In the genomic region with DNA sequence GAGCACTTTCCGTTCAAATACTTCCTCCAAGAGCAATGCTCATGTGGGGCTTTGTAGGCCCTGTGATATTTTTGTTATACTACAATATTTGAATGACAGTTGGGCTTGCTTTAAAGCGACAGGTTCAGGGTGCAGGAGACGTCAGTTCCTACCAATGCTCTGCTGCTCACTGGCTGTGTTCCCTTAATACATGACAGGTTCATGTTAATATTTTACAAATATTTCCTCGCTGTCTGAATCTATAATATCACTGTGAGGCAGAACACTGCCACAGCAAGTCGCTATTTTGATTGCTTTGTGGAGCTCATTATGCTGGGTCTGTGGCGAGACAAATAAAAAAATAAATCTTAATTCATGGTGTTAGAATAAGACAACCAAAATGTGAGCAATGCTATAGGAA, we compare ENCODE assay signal across 32 mouse cellular contexts. TPM values are rescaled to one million over a fixed set of nuclear protein-coding genes. Genes with fewer than 3 reads are reported as not detected.
A peak's percentile ranks its signal among the peaks of the same experiment; 100 is the strongest.
DNase-seq lines count a peak whose midpoint lies in the region; ATAC-seq and TF ChIP-seq lines count a peak whose summit lies in the region.
"Had no signal": no experiment of that assay in that cellular context is flagged by ENCODE, and none has a peak within 500 bp of the region (broad histone marks: within the 10 kb centered on the region; RNA-seq: fewer than 3 reads in every experiment).

No protein-coding gene starts in this region.

- H3K9me3 ChIP-seq in kidney, embryonic 15.5 days (replicated peaks): no peaks in the 10 kb centered on the region
- H3K9me3 ChIP-seq in liver, postnatal 0 days (ENCODE audit: low read length): no peaks in the 10 kb centered on the region
- H3K9me3 ChIP-seq in liver, embryonic 12.5 days (replicated peaks): no peaks in the 10 kb centered on the region
- H3K9me3 ChIP-seq: embryonic facial prominence, embryonic 12.5 days; embryonic facial prominence, embryonic 15.5 days; heart, embryonic 12.5 days; heart, embryonic 15.5 days had no signal

- no peak overlapping the region for H3K4me3 ChIP-seq in kidney, embryonic 15.5 days (replicated peaks)
- no peak overlapping the region for H3K4me3 ChIP-seq in liver, postnatal 0 days (ENCODE audit: low read depth, low read length)
- no peak overlapping the region for H3K4me3 ChIP-seq in liver, embryonic 12.5 days
- H3K4me3 ChIP-seq: embryonic facial prominence, embryonic 12.5 days; embryonic facial prominence, embryonic 15.5 days; gastrocnemius, adult 2 months; heart, embryonic 12.5 days; heart, embryonic 15.5 days had no signal

- no peak overlapping the region for H3K4me2 ChIP-seq in kidney, embryonic 15.5 days
- H3K4me2 ChIP-seq in liver, postnatal 0 days (ENCODE audit: low read depth, low read length): no peak overlapping the region
- no peak overlapping the region for H3K4me2 ChIP-seq in liver, embryonic 12.5 days
- H3K4me2 ChIP-seq: embryonic facial prominence, embryonic 12.5 days; embryonic facial prominence, embryonic 15.5 days; heart, embryonic 12.5 days; heart, embryonic 15.5 days; hindbrain, embryonic 14.5 days had no signal

- H3K27ac ChIP-seq in kidney, embryonic 15.5 days: no peak overlapping the region
- H3K27ac ChIP-seq in liver, postnatal 0 days (ENCODE audit: low read depth): peak overlapping the region; percentile 55; the same call in 1 of the 2 replicates
- no peak overlapping the region for H3K27ac ChIP-seq in liver, embryonic 12.5 days
- H3K27ac ChIP-seq: embryonic facial prominence, embryonic 12.5 days; embryonic facial prominence, embryonic 15.5 days; gastrocnemius, adult 2 months; heart, embryonic 15.5 days; hindbrain, embryonic 14.5 days had no signal

- no peak for ATAC-seq in kidney, embryonic 15.5 days (replicated peaks; ENCODE audit: low FRiP score)
- ATAC-seq in liver, postnatal 0 days: no peak
- ATAC-seq in liver, embryonic 12.5 days: no peak
- no peak for ATAC-seq in monocyte, adult 5-6 weeks (replicated peaks; ENCODE audit: insufficient number of reproducible peaks, low FRiP score, low TSS enrichment, poor library complexity, severe bottlenecking)
- ATAC-seq: CD4-positive, CD25-positive, alpha-beta regulatory T cell, adult 4 months; forebrain, embryonic 14.5 days; forebrain, postnatal 0 days had no signal

- H3K27me3 ChIP-seq in kidney, embryonic 15.5 days: no peaks in the 10 kb centered on the region
- no peaks in the 10 kb centered on the region for H3K27me3 ChIP-seq in liver, postnatal 0 days (ENCODE audit: insufficient read depth, low read length)
- H3K27me3 ChIP-seq in liver, embryonic 12.5 days (replicated peaks): no peaks in the 10 kb centered on the region
- H3K27me3 ChIP-seq: embryonic facial prominence, embryonic 12.5 days; embryonic facial prominence, embryonic 15.5 days; heart, embryonic 12.5 days; heart, embryonic 15.5 days had no signal

- H3K4me1 ChIP-seq in kidney, embryonic 15.5 days: no peaks in the 10 kb centered on the region
- H3K4me1 ChIP-seq in liver, postnatal 0 days (ENCODE audit: insufficient read depth): no peaks in the 10 kb centered on the region
- no peaks in the 10 kb centered on the region for H3K4me1 ChIP-seq in liver, embryonic 12.5 days
- H3K4me1 ChIP-seq: embryonic facial prominence, embryonic 15.5 days; heart, embryonic 12.5 days; heart, embryonic 15.5 days had no signal

- TF ChIP-seq EP300 in liver, postnatal 0 days (IDR thresholded peaks at IDR 0.05; ENCODE audit: low read depth): no peak

- H3K36me3 ChIP-seq in kidney, embryonic 15.5 days: no peaks in the 10 kb centered on the region
- no peaks in the 10 kb centered on the region for H3K36me3 ChIP-seq in liver, postnatal 0 days (replicated peaks; ENCODE audit: insufficient read depth, low read length)
- no peaks in the 10 kb centered on the region for H3K36me3 ChIP-seq in liver, embryonic 12.5 days
- H3K36me3 ChIP-seq: embryonic facial prominence, embryonic 12.5 days; embryonic facial prominence, embryonic 15.5 days; heart, embryonic 12.5 days; heart, embryonic 15.5 days had no signal

- no peak overlapping the region for H3K9ac ChIP-seq in kidney, embryonic 15.5 days
- H3K9ac ChIP-seq in liver, postnatal 0 days (replicated peaks): no peak overlapping the region
- no peak overlapping the region for H3K9ac ChIP-seq in liver, embryonic 12.5 days
- H3K9ac ChIP-seq: embryonic facial prominence, embryonic 12.5 days; embryonic facial prominence, embryonic 15.5 days; forebrain, postnatal 0 days; heart, embryonic 12.5 days; heart, embryonic 15.5 days; hindbrain, embryonic 14.5 days had no signal

- WGBS in kidney, embryonic 15.5 days: 59% methylated on average over 6 of the region's 6 CpGs
- 50% methylated on average over 6 of the region's 6 CpGs for WGBS in liver, postnatal 0 days (ENCODE audit: insufficient replicate concordance)
- 45% methylated on average over 6 of the region's 6 CpGs for WGBS in liver, embryonic 12.5 days (ENCODE audit: insufficient replicate concordance)

- peak; percentile 4 to 16 for DNase-seq in kidney, adult 8-10 months
- DNase-seq in kidney, postnatal 4 days: no peak
- peak; percentile 16 for DNase-seq in kidney, postnatal 14 days
- no peak for DNase-seq in liver, postnatal 0 days
- DNase-seq: adrenal gland, adult 2 months; adrenal gland, postnatal 14 days; cerebellum, adult 11 months; cerebellum, adult 2 months; cerebellum, adult 9-11 months; forebrain, postnatal 0 days; gastrocnemius, adult 2 months; gastrocnemius, postnatal 14 days; heart, adult 18-20 months; heart, postnatal 10 days; heart, postnatal 4 days had no signal

- no peak for TF ChIP-seq CTCF in liver, postnatal 0 days (IDR thresholded peaks at IDR 0.05; ENCODE audit: low read depth)

RNA-seq across cellular contexts. Expression of gene Pou2af1, which starts 2.3 kb away (rescaled TPM):
- 0.08 TPM in 1 of 2 replicates, not detected in the other for polyA plus RNA-seq in kidney, embryonic 15.5 days (2015; fragmentation: Nextera tagmentation; extraction: Ambion mirVana)
- polyA plus RNA-seq in liver, postnatal 0 days (2015; fragmentation: Nextera tagmentation; extraction: Ambion mirVana): 7.6 and 8.4 TPM in 2 replicates
- polyA plus RNA-seq in liver, embryonic 12.5 days (2016; fragmentation: Nextera tagmentation; extraction: Ambion mirVana): 0.05 TPM in 1 of 2 replicates, not detected in the other
- 31.5 to 46.5 TPM (median 42.8 TPM) in 3 replicates for total RNA-seq in monocyte, adult 5-6 weeks (2017)
- total RNA-seq: common myeloid progenitor, adult 5-6 weeks; gastrocnemius, adult 2 months; MEL had no signal
- polyA plus RNA-seq: embryonic facial prominence, embryonic 12.5 days; forebrain, embryonic 11.5 days; forebrain, postnatal 0 days; heart, embryonic 12.5 days; hindbrain, embryonic 11.5 days; hindbrain, embryonic 14.5 days had no signal

RNA-seq across cellular contexts. Expression of gene Gm32742, which starts 45.9 kb away (rescaled TPM):
- 0.01 and 0.03 TPM in 2 replicates for polyA plus RNA-seq in kidney, embryonic 15.5 days (2015; fragmentation: Nextera tagmentation; extraction: Ambion mirVana)
- not detected in 2 replicates for polyA plus RNA-seq in liver, postnatal 0 days (2015; fragmentation: Nextera tagmentation; extraction: Ambion mirVana)
- polyA plus RNA-seq in liver, embryonic 12.5 days (2016; fragmentation: Nextera tagmentation; extraction: Ambion mirVana): 0.02 and 0.04 TPM in 2 replicates
- total RNA-seq in monocyte, adult 5-6 weeks (2017): not detected in 3 replicates
- total RNA-seq: adrenal gland, adult 2 months; adrenal gland, postnatal 14 days; adrenal gland, postnatal 4 days; forebrain, postnatal 0 days; gastrocnemius, adult 2 months; gastrocnemius, postnatal 14 days; gastrocnemius, postnatal 4 days; heart, postnatal 10 days; heart, postnatal 4 days; MEL had no signal
- polyA plus RNA-seq: adrenal gland, adult 2 months; forebrain, embryonic 11.5 days; forebrain, embryonic 14.5 days; frontal cortex, adult 2 months; heart, embryonic 12.5 days; hindbrain, embryonic 11.5 days; hindbrain, embryonic 14.5 days had no signal

Comparison
In these comparisons a context has a peak if more than half of its experiments do, and no peak if none do; other contexts are left out.
1. DNase-seq: peak in kidney, adult 8-10 months (2 of 2) and kidney, postnatal 14 days (single experiment); none in kidney, postnatal 4 days (0 of 2) and liver, postnatal 0 days (single experiment).